Mouse (Mus musculus) ZHBTc4 (cell line): ENCODE measurements around the gene Ap2a2.
"Not testable (repeated sequence)": the region's sequence is repeated elsewhere in the genome, so short reads cannot be mapped to it uniquely, and the experiment has no call there.

Experiments
- DNase-seq: peaks from one replicate; pipeline ENCODE4 v3.0.0-alpha.2; 2011; ENCODE audit warnings: low read depth, low spot score

The Ap2a2 gene

GRCm38 (mm10) chr7:141660346-141660745 lies 98.4 kb downstream of the Ap2a2 start:
- no peak for DNase-seq

- DNase-seq = no peak
Observed at GRCm38 (mm10) chr7:141661481-141661880, 99.5 kb downstream of the Ap2a2 start.

GRCm38 (mm10) chr7:141662223-141662622 lies 100.2 kb downstream of the Ap2a2 start:
- no peak for DNase-seq

- peak; percentile 80 for DNase-seq
Observed at GRCm38 (mm10) chr7:141666190-141666589, 104.2 kb downstream of the Ap2a2 start.

- not testable (repeated sequence) for DNase-seq
Observed at GRCm38 (mm10) chr7:141669097-141669496, 107.1 kb downstream of the Ap2a2 start.

- peak; percentile 64 for DNase-seq
Observed at GRCm38 (mm10) chr7:141670999-141671398, 109.0 kb downstream of the Ap2a2 start.

- DNase-seq = no peak
Observed at GRCm38 (mm10) chr7:141671626-141672291, 109.8 kb downstream of the Ap2a2 start.

- no peak for DNase-seq
Observed at GRCm38 (mm10) chr7:141678922-141679321, 116.9 kb downstream of the Ap2a2 start.
